Mouse (Mus musculus) testis, adult 2 months (tissue): Measurements from ENCODE around the gene Gatad2b. TPM values are rescaled to one million over a fixed set of nuclear protein-coding genes. Genes with fewer than 3 reads are reported as not detected.

ENCODE experiments used
- H3K27ac ChIP-seq: fragments of 200-500 bp; 2 replicates; pipeline ENCODE4 v1.5.1; 2012; ENCODE audit warnings: low read depth, low read length; ENCODE audit not compliant: control insufficient read depth, insufficient read depth
- H3K27me3 ChIP-seq: fragments of 200-500 bp; 2 replicates; pipeline ENCODE4 v1.6.1; 2012; ENCODE audit warnings: mild to moderate bottlenecking, low read length, moderate library complexity; ENCODE audit not compliant: control insufficient read depth, insufficient read depth
- H3K36me3 ChIP-seq: fragments of 200-500 bp; 2 replicates; pipeline ENCODE4 v1.6.1; 2012; ENCODE audit warnings: mild to moderate bottlenecking, low read length; ENCODE audit not compliant: control insufficient read depth, insufficient read depth
- H3K4me1 ChIP-seq: fragments of 200-500 bp; 2 replicates; pipeline ENCODE4 v1.6.1; 2012; ENCODE audit warnings: low read length; ENCODE audit not compliant: control insufficient read depth, insufficient read depth
- H3K4me3 ChIP-seq: fragments of 200-500 bp; 2 replicates; pipeline ENCODE4 v1.5.1; 2012; ENCODE audit warnings: low read depth, mild to moderate bottlenecking, low read length, moderate library complexity, mixed read lengths; ENCODE audit not compliant: control insufficient read depth
- CTCF ChIP-seq: fragments of 200-500 bp; IDR thresholded peaks from 2 replicates; pipeline ENCODE4 v1.5.1; 2012; ENCODE audit warnings: low read depth, mild to moderate bottlenecking, inconsistent platforms, low read length, moderate library complexity; ENCODE audit not compliant: control insufficient read depth, insufficient read depth, insufficient replicate concordance
- POLR2A ChIP-seq: fragments of 200-500 bp; IDR thresholded peaks from 2 replicates; pipeline ENCODE4 v1.6.1; 2012; ENCODE audit warnings: low read depth, mild to moderate bottlenecking, inconsistent platforms, low read length, moderate library complexity; ENCODE audit not compliant: control insufficient read depth
- polyA plus RNA-seq: library from polyadenylated mRNA; depleted of rRNA; stranded (reverse); fragments of >200 nt; gene quantifications from 2 replicates; pipeline ENCODE4 v1.2.3, GENCODE M21; 2012

Gene Gatad2b
- polyA plus RNA-seq, 1 experiment = 34.5 TPM

DNA sequence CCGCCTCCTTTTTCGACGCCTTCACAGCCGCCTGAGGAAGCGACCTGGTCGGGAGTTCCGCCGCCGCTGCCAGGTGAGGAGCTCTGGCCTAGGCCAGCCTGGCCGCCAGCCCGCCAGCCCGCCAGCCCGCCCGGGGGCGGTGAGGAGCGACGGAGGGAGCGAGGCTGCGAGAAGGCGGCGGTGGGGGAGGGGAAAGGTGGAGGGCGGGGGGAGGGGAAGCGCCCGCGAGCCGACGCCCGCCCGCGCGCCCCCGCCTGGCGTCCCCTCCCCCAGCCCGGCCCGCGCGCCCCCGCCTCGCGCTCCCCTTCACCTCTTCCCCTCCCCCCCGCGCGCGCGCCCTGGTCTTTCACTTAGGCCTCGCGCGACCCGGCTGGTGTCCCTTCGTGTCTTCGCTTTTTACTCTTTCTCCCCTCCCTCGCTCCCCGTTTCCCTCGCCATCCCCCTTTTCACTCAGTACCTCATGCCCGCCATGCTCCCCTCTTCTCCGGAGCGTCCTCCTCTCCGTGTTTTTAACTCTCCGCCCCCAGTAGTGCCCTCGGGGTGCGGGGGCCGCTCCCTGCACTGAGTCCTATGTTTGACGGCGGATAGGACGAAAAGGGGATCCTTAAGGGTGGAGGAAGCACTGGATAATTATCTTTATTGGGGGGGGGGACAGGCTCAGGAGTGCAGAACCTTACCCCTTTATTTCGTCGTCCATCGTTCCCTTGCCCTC is 530 bp downstream of the Gatad2b start:
- Histone ChIP-seq H3K27me3 (no peaks in the 10 kb centered on the region), H3K27ac (peak overlapping the region; percentile 95), H3K36me3 (no peaks in the 10 kb centered on the region), H3K4me1 (peaks cover 3% of the 10 kb centered on the region; the same call in 1 of the 2 replicates), H3K4me3 (peak overlapping the region; percentile 98)
- TF ChIP-seq CTCF = no peak
- TF ChIP-seq POLR2A = peak; percentile 3; the same call in 1 of the 2 replicates

DNA sequence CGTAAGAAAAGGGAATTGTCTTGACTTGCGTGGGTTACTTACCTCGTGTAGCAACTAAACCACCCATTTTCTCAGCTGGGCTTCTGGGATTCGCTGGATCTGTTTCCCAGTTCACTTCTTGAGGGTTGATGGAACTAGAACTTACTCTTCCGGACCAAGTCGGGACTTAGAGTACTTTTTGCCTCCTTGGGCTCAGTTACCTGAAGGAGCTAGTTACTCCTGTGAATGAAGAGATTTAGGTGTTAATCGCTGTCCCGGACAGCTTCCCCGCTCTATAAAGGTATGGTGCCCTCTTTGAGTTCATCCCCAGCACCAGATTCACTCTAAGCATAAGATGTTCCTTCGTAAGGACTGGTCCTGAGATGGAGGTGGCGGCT is 1.1 kb downstream of the Gatad2b start:
- Histone ChIP-seq H3K4me1 (peaks cover 3% of the 10 kb centered on the region; the same call in 1 of the 2 replicates), H3K27ac (peak overlapping the region; percentile 95), H3K36me3 (no peaks in the 10 kb centered on the region), H3K4me3 (peak overlapping the region; percentile 98), H3K27me3 (no peaks in the 10 kb centered on the region)
- TF ChIP-seq POLR2A (no peak; the same call in 1 of the 2 replicates), CTCF (no peak)

GRCm38 (mm10) chr3:90294651-90295050 is 1.7 kb downstream of the Gatad2b start:
- Histone ChIP-seq H3K27me3 (no peaks in the 10 kb centered on the region), H3K4me1 (peaks cover 3% of the 10 kb centered on the region; the same call in 1 of the 2 replicates), H3K4me3 (peak overlapping the region; percentile 98; the same call in 1 of the 2 replicates), H3K36me3 (no peaks in the 10 kb centered on the region), H3K27ac (no peak overlapping the region)
- TF ChIP-seq CTCF = no peak
- TF ChIP-seq POLR2A = no peak

- no peaks in the 10 kb centered on the region for H3K4me1 ChIP-seq
- H3K4me3 ChIP-seq = no peak overlapping the region
- TF ChIP-seq CTCF (no peak), POLR2A (no peak)
- no peak overlapping the region for H3K27ac ChIP-seq
- no peaks in the 10 kb centered on the region for H3K36me3 ChIP-seq
- no peaks in the 10 kb centered on the region for H3K27me3 ChIP-seq
Measured at GRCm38 (mm10) chr3:90305801-90306200, 12.8 kb downstream of the Gatad2b start.

GRCm38 (mm10) chr3:90309589-90309988 is 16.6 kb downstream of the Gatad2b start:
- Histone ChIP-seq H3K36me3 (no peaks in the 10 kb centered on the region), H3K4me3 (no peak overlapping the region), H3K27ac (no peak overlapping the region), H3K27me3 (no peaks in the 10 kb centered on the region), H3K4me1 (no peaks in the 10 kb centered on the region)
- TF ChIP-seq CTCF (no peak), POLR2A (no peak)

GRCm38 (mm10) chr3:90313367-90313766 is 20.4 kb downstream of the Gatad2b start:
- TF ChIP-seq POLR2A (no peak), CTCF (no peak)
- no peaks in the 10 kb centered on the region for H3K4me1 ChIP-seq
- H3K27ac ChIP-seq = no peak overlapping the region
- no peak overlapping the region for H3K4me3 ChIP-seq
- H3K27me3 ChIP-seq = no peaks in the 10 kb centered on the region
- no peaks in the 10 kb centered on the region for H3K36me3 ChIP-seq

- no peak overlapping the region for H3K4me3 ChIP-seq
- H3K36me3 ChIP-seq = no peaks in the 10 kb centered on the region
- no peaks in the 10 kb centered on the region for H3K27me3 ChIP-seq
- no peak overlapping the region for H3K27ac ChIP-seq
- H3K4me1 ChIP-seq = no peaks in the 10 kb centered on the region
- TF ChIP-seq POLR2A (no peak), CTCF (no peak)
Measured at GRCm38 (mm10) chr3:90314241-90314640, 21.3 kb downstream of the Gatad2b start.
